Mouse (Mus musculus) bone marrow, adult 2 months (tissue): ENCODE measurements around the gene Plxna2.

Source experiments
- CTCF ChIP-seq: fragments of 200-500 bp; IDR thresholded peaks from 2 replicates; pipeline ENCODE4 v1.5.1; 2011; ENCODE audit warnings: low read length, control low read depth; ENCODE audit not compliant: control insufficient read depth, insufficient read depth
- POLR2A ChIP-seq: fragments of 200-500 bp; IDR thresholded peaks from 2 replicates; pipeline ENCODE4 v1.6.1; 2011; ENCODE audit warnings: low read depth, mild to moderate bottlenecking, control low read depth, low read length, borderline replicate concordance; ENCODE audit not compliant: control insufficient read depth

- TF ChIP-seq POLR2A (no peak), CTCF (no peak)
Observed at GRCm38 (mm10) chr1:194613271-194613834, 4.7 kb upstream of the Plxna2 start.
